Mouse (Mus musculus) gastrocnemius, adult 8-10 months (tissue): ENCODE results near the gene Auts2. TPM values are rescaled to one million over a fixed set of nuclear protein-coding genes. Genes with fewer than 3 reads are reported as not detected.
A peak's percentile ranks its signal among the peaks of the same experiment; 100 is the strongest.

Source experiments
- DNase-seq, 2 experiments: peaks; one replicate each; pipeline ENCODE4 v3.0.0; 2022; ENCODE audit warnings: low spot score in 2 of 2
- total RNA-seq, 4 experiments: library from RNA; stranded (reverse); gene quantifications; 2 replicates each; pipeline ENCODE4 v1.2.4; 2022

The Auts2 gene
- total RNA-seq, 4 experiments from 2014 or later = 7.6 to 18.8 (median 12.4) TPM

GRCm38 (mm10) chr5:132450071-132450470 lies 93.1 kb downstream of the Auts2 start:
- DNase-seq = no peak

GRCm38 (mm10) chr5:132448401-132449066 lies 94.6 kb downstream of the Auts2 start:
- no peak for DNase-seq

- DNase-seq = no peak
These were observed 97.8 kb downstream of the Auts2 start for GRCm38 (mm10) chr5:132445213-132445954.

DNA sequence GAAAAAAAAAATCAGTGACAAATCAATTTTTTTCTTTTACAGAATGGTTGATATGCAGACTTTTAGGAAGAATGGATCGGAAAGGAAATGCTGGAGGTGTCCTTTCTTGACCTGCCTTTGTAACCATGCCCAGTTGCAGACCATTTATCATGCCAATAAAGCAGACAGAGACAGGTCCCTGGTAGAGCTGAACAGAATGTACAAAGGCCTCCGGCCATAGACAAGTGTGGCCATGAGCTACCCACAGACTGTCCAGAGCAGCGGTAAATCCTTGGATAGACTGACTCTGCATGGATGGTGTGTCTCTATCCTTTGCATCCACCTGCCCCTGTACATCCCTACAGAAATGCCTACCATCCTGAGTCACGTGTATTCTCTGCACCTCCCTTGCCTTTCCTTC lies 100.2 kb downstream of the Auts2 start:
- DNase-seq = no peak

- no peak for DNase-seq
These were observed 104.7 kb downstream of the Auts2 start for GRCm38 (mm10) chr5:132438414-132438813.

DNA sequence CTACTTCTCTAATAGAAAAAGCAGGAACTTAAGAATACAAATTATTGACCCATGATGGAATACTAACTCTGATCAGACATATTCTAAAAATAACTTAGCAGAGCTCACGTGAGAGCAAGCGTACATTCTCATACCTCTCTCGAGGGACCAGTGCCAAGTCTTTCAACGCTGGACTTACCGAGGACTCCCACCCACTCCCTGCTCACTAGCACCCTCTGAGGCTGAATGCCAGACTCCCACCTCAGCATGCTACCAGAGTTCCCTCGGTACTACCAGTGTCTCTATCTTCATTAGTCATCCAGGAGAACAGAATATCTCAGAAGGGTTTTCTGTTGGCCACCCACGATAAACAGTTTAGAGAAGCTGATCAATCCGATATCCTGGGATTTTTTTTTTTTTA lies 105.2 kb downstream of the Auts2 start:
- DNase-seq = no peak

- no peak for DNase-seq
These were observed 105.7 kb downstream of the Auts2 start for GRCm38 (mm10) chr5:132437478-132437877.

DNA sequence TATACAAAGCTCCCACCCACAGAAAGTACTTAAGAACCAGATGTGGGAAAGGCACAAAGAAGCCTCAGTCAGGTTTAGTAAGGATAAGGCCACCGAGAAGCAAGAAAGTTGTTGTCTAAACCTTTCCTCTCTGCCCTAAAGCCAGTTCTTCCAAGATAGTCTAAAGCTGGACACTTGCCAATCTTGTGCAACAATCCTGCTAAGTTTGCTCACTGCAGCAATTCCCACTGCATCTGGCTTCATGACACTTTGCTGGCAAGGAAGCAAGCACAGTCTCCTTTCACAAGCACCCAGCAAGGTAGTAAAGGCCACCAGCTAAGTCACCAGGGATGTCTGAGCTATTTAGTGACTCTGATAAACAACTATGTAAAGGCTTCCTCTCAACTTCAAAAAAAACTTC lies 106.2 kb downstream of the Auts2 start:
- DNase-seq = peak in 1 of 2 experiments; percentile 3

DNA sequence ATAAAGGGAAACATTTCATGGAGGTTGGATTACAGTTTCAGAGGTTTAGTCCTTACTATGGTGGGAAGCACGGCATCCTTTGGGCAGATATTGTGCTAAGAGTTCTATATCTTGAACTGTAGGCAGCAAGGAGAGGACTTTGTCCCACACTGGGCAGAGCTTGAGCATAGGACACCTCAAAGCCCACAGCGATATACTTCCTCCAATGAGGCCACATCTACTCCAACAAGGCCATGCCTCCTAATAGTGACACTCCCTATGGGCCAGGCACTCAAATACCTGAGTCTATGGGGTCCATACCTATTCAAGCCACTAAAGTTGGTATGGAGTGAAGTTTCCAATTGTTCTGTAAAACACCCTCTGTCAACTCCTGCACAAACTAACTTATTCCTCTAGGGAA lies 106.7 kb downstream of the Auts2 start:
- DNase-seq = no peak

DNA sequence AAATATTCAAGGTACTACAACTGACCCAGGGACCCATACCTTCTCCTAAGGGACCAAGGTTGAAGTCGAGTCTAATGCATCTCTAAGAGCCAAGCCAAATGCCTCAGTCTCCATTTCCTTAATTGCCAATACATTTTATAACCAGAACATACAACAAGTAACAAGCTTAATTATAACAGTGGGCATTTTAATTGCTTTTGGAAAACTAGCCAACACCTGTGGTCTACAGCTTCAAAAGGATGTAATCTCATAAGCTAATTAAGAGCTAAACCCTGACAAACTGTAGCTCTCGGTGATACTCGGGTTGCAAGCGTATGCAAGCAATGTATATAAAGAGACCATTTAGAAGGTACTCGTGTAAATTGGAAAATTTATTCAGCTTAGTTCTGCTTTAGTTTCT lies 107.7 kb downstream of the Auts2 start:
- DNase-seq = no peak

DNA sequence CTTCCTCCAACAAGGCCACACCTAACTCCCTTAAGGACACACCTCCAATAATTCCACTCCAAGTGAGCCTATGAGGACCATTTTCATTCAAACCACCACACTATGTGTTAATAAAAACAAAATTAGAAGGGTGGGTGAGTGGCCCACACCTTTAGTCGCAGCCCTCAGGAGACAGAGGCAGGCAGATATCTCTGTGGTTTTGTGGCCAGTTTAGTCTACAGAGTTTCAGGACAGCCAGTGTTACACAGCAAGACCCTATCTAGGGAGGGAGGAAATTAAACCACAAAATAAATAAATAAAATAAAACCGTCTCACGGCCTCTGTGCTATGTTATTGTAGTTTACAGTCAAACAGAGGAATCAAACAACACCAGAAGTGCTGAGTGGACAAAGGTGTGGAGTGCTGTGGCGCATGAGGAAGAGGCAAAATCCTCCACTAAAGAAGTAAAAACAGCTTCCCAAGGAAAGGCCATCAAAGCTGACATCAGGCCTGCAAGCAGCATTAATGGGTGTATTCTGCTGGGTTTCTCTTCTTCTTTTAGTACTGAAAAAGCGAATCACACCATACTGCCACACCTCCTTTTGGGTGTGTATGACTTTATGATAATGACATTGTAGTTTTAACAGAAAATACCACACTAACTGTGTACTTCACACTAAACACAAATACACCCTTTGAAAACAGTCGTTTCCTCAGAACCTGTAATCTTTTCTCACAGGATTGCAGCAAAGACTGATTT lies 109.6 kb downstream of the Auts2 start:
- DNase-seq = no peak

GRCm38 (mm10) chr5:132429363-132429762 lies 113.8 kb downstream of the Auts2 start:
- no peak for DNase-seq

DNA sequence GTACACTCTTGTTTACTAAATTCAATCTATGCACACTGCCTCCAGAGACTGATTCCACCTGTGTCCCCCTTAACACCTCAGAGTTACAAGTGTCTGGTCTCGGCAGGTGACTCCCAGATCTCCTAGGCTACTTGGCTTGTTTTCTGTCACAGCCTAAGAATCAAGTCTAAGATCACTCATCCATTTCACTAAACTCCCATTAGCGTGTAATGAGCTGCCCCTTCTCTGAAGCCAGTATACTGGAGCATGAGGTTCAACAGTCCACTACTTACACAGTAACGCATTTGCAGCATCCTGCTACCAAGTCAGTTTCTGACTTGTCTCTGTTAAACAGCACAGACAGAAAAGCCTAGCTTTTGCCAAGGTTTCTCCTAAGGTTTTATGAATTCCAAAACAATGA lies 116.8 kb downstream of the Auts2 start:
- no peak for DNase-seq

DNA sequence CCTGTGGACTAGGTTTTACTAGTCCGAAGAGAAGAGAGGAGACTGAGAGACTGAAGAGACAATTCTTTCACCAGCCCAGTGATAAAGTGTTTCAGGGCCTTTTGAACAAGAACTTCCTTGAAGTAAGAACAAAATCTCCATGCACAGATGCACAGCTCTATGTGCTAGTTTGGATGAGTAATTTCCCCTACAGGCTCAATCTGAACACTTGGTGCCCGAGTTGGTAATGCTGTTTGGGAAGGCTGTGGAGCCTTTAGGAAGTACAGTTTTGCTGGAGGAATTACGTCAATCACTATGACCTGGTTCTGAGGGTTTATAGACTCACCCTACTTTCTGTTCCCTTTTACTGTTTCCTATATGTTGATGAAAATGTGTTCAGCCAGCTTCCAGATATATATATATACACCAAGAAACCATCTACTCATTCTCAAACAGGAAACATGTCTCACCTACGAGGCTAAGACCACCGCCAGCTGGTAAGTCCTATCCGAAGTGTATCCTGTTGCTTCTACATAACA lies 117.3 kb downstream of the Auts2 start:
- DNase-seq = no peak

GRCm38 (mm10) chr5:132410338-132410852 lies 132.7 kb downstream of the Auts2 start:
- no peak for DNase-seq

DNA sequence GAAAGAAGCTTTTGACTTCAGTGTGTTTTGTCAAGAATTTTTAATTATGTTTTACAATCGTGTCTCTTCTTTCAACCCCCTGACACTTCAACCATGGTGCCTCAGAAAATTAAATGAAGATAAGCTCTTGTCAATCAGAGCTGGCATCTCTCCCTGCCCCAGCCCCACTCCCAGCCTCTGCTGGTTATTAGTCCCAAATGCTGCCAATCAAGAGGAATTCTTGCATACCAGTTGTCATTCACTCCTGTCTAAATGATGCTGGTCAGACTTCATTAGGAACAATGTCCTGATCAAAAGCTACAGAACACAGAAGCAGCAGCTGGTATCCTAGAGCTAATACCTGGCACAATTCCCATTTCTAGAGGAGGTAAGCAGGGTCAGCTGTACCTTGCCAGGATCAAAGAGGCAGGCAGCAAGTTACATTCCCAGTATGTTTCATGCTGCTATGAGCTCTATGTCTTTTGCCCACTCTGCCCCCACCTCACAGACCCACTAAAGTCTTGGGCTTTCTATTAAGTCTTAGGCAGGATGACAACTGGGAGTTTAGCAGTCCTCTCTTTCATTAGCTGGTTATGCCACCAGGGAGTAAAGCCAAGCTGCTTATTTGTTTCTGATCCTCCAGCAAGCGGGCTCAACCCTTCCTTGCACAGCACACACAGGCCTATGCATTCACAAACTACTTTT lies 134.1 kb downstream of the Auts2 start:
- no peak for DNase-seq

DNA sequence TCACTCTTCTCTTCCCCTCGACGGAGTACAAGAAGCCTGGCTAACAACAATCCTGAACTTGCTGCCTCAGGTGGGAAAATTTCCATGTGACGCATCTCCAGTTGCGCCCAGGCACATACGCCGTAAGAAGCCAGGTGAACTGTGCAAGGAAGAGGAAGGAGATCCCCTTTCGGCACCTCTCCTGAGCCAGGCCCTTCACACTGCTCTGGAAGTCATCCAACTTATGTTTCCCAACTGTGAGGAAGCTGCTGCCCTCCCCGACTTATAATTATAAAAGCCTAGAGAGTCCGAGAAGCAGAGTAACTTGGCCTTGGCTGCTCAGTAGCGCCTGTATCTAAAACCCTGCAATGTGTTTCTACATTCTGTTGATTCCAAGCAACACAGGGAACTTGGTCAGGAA lies 142.6 kb downstream of the Auts2 start:
- DNase-seq = no peak

DNA sequence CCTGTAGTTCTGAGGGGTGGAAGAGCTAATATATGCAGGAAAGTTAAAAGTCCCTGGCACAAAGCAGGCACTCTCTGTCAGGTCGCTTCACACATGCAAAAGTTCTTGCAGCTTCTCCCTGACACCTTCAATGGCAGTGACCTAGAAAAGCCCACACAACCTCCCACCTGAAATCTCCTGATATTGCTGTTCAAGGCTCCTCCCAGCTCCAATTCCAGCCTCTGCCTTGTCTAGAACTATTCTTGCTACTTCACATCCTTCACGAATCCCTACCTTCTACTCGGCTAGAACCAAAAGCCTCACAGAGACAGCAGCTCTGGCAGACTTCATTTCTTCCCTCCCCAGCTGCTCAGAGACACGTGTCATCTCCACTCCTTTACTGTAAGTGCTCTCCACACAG lies 143.7 kb downstream of the Auts2 start:
- no peak for DNase-seq

GRCm38 (mm10) chr5:132395922-132396321 lies 147.2 kb downstream of the Auts2 start:
- no peak for DNase-seq

DNA sequence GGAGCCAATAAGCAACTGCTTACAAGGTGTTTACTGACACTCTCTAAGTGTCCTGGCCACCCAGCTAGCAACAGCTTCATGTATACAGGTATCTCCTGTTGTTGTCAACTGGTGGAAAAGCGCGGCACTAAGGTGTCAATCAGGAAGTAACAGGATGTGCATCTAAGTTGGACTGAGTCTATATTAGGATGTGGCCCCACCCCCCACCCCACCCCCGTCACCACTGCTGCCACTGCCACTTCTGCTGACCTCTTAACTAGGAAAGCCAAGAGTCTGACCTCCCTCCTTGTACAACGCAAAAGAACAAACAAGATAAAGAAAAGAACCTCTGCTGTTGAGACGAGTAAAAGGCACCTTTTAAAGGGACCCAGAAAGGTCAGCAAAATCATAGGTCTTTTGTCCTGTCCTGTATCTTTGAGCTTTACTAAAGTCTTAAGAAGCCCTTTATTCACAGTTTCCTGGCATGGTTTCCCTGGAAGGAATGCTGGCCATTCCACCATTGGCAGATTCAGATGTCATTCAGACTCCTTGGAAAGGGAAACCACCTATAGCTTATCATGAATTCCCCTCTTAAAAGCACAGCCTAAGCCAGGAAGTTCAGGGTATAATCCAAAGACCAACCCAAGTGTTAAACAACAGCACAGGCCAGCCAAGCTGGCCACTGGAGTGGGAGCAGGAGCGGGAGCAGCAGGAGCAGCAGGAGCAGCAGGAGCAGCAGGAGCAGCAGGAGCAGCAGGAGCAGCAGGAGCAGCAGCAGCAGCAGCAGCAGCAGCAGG lies 148.2 kb downstream of the Auts2 start:
- DNase-seq = no peak
